Mouse (Mus musculus) regulatory T cell (primary cell): ENCODE data around the gene Stoml2.

ENCODE experiments used
- in situ Hi-C: fragments of 300-600 bp; cut with MboI, MseI; formaldehyde crosslinking; loops from one replicate; pipeline ENCODE4 v1.15.1; 2025; ENCODE audit warnings: high pct_unique_total_duplicates

Stoml2 gene

DNA sequence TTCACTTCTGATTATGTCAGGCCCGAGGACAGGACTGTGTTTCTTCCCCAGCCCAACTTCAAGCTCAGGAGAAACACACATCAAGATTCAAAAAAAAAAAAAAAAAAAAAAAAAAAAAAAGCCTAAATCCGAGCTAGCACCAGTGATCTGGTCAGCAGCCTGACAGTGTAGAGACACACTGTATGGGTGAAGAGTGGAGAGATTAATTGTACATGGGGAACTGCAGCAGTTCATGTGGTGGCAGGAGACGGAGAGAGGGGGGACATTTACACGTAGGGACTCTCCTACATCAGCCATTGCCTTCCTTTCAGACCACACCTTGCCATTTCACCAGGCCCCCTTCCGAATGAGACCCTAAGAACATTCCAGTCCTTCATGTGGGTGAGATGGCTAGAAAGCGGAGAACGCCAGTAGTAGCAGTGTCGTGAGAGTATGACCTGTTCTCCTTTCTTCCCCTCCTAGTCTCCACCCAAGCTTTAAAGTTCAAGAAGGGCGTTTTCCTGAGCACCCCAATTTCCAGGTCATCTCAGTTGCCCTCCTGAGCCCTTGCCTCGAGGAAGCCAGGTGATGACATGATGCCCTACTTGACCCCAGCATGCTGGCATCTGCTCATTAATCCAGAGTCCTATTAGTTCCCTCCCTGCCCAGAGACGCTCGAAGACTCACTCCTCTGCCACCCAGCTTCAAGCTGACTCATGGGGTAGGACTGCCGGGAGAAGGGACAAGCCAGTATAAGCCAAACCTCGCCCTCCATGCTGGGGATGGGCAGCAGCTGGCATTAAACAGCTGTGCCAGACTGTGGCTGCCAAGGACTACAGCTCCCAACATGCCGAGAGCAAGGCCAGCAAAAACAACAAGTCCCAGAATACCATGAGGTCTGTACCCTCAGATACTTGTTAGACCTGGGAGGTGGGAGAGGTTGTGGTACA is 7.3 kb upstream of the Stoml2 start:
- in situ Hi-C loops = loop anchor here (25.0 kb wide), 2 partner anchors 923 to 1477 kb away; partner anchors contain the start of genes Dnaic1, Fam219a and Glipr2

DNA sequence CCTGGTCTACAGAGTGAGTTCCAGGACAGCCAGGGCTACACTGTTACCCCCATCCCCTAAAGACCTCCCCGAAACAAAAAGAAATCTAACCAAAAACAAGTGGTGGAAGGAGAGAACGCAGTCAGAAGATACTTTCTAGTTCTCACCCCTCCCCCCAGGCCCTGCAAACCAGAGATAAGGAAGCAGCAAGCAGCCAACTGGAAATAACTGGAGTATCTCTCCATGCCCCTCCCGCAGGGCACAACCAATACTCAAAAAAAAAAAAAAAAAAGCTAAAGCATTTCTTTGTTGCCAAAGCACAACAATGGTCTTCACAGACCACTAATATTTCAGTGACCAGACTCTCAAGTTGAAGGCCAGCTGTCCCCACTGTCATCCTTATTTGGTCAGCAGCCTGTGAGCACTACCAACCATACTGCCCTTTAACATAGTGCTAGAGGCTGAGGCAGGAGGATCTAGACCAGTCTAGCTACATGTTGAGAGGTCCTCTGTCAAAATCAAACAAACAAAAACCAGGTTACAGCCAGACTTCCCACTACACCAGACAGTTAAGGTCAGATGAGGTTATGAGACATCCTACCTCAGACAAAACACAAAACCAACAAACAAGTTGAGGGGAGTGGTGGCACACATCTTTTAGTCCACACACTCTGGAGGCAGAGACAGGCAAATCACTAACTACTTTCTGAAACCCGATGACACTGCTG is 6.5 kb upstream of the Stoml2 start:
- in situ Hi-C loops = loop anchor here (25.0 kb wide), 2 partner anchors 924 to 1476 kb away; partner anchors contain the start of genes Dnaic1, Fam219a and Glipr2

DNA sequence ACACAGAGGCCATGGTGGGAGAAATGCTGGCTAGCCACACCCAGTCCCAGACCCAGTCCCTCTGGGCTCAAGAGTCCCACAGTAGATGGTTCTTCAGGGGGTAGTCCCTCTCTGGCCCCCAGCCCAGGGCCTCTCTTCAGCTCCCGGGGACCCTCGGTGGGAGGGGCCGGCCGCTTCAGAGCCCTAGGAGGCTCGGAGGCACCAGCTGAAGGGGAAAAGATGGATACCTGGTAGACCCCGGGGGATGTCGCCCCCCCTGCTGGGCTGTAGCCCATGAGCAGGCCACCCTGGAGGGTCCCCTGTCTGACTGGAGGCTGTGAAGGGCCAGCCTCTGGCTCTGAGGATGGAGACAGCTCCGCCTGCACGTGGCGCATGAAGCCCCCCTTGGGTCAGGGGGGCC is 4.8 kb upstream of the Stoml2 start:
- in situ Hi-C loops = loop anchor here (25.0 kb wide), 2 partner anchors 926 to 1474 kb away; partner anchors contain the start of genes Dnaic1, Fam219a and Glipr2

DNA sequence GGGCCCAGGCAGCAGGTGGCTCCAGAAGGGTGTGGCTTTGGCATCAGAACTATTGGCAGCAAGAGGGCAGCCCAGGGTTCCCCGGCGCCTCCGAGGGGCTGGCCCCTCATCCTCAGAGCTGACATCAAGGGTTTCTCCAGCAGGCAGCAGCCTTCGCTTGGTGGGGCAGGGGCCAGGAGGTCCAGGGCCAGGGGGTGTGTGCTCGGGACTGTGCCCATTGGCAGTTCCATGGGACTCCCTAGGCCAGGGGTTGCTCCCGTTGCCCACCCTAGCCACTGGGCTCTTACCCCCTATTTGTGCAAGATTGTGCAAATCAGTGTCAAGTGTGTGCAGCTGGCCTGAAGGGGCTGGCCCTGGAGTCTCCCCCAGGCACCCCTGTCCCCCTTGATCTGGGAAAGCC is 4.3 kb upstream of the Stoml2 start:
- in situ Hi-C loops = loop anchor here (25.0 kb wide), 2 partner anchors 926 to 1474 kb away; partner anchors contain the start of genes Dnaic1, Fam219a and Glipr2

DNA sequence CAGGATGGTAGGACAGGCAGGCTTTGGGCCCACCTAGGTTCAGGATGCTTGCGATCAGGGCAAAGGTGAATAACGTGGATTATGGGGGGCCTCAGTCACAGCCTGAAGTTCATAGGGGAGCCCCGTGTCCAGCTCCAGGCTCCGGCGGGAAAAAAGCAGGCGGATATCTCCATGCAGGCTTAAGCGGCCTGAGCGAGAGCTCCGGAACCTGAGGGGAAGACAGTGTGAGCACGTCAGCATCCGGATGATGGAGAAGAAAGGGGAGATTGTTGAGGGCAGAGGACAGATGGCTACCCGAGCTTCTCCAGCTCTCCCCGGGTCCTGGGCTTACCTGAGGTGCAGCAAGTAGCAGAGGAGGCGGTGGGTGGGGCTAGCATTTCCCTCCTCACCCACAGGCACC is 2.0 kb upstream of the Stoml2 start:
- in situ Hi-C loops = loop anchor here (25.0 kb wide), 2 partner anchors 929 to 1471 kb away; partner anchors contain the start of genes Dnaic1, Fam219a and Glipr2

DNA sequence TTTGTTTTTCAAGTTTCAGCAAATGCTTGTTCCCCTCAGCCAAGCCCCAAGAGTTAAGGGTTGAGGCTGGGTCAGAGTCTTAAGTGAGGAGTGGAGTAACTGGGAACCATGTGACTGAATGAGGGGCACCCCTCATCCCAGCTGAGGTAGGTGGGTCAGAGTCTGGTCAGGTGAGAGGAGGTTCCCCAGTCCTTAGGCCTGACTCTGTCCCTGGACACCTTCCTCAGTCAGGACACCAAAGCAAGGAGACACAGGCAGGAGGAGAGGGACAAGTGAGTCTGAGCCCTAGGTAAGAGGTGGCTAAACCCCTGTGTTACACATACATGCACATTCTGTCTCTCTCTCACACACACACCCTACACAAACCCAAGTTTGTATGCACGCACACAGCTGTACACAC is 991 bp upstream of the Stoml2 start:
- in situ Hi-C loops = loop anchor here (25.0 kb wide), 2 partner anchors 930 to 1470 kb away; partner anchors contain the start of genes Dnaic1, Fam219a and Glipr2

DNA sequence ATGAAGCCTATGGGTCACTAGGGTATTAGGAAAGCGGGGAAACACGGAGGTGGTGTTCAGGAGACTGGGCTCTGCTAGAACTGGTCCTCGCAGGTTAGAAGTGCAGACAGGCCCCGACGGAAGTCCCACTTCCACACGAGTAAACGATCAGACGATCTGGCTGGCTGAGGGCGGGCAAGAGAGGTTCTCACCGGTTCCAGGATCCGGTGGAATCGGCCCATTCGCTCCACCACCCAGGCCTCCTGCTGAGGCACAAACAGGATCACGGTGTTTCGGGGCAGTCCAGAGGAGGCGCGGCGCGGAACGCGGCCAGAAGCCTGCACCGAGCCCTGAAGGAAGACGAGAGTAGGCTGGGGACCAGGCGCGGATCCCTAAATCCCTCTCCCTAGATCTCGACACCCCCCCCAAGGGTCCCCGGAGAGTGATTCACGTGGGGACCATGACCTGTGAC is 705 bp downstream of the Stoml2 start:
- in situ Hi-C loops = loop anchor here (25.0 kb wide), 2 partner anchors 931 to 1469 kb away; partner anchors contain the start of genes Dnaic1, Fam219a and Glipr2

DNA sequence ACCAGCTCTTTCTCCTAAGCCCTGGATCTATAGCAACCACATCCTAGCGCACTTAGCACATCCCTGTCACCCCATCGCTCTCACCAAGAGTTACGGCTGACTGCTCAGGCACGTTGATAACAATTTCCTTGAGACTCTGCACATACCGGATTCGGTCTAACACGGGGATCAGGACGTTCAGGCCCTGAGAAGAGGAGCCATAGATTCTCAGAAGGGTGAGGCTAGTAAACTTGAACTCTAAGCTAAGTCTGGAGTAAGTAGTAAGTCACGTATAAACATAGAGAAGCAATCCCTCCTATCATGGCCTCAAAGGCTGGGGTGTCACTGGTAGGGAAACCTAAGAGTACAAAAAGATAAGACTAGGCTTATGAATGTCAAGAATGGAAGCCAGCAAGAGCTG is 1.2 kb downstream of the Stoml2 start:
- in situ Hi-C loops = loop anchor here (25.0 kb wide), 2 partner anchors 932 to 1468 kb away; partner anchors contain the start of genes Dnaic1, Fam219a and Glipr2

DNA sequence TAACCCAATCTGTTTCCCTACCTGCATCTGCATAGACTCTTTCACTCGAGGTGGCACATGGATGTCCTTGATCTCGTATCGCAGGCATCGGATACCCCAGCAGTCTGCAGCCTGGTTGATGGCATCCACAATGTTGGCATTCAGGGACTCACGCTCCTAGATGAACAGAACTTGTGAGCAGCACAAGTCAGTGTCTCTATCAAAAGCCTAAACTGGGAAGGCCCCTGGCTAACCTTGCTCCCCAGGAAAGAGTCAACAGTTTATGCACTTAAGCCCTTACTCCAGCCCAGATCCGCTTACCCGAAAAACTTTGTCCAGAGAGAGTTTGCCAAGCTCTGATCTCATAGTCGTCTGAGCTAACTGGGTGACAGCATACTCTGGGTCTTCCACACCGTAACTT is 1.8 kb downstream of the Stoml2 start:
- in situ Hi-C loops = loop anchor here (5.0 to 25.0 kb wide), 3 partner anchors 533 to 1467 kb away; partner anchors contain the start of genes Creb3, Dnaic1, Fam219a and Glipr2

DNA sequence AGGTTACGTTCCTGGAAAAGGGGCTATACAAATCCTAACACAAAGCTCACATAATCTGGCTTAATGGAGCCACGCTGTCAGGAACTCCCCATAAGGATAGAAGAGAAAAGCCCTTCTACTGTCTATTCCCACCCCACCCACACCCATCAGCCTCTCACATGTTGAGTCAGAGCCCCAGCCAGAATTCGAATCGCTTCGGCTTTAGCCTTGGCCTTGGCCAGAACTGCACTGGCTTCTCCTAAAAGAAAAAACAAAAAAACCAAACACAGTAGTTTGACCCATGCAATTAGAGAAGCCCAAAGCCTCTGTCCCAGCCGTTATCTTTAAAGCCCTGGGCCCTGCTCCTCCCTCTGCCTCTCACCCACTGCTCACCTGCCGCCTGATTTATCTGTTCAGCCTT is 2.4 kb downstream of the Stoml2 start:
- in situ Hi-C loops = loop anchor here (5.0 to 25.0 kb wide), 3 partner anchors 533 to 1467 kb away; partner anchors contain the start of genes Creb3, Dnaic1, Fam219a and Glipr2

DNA sequence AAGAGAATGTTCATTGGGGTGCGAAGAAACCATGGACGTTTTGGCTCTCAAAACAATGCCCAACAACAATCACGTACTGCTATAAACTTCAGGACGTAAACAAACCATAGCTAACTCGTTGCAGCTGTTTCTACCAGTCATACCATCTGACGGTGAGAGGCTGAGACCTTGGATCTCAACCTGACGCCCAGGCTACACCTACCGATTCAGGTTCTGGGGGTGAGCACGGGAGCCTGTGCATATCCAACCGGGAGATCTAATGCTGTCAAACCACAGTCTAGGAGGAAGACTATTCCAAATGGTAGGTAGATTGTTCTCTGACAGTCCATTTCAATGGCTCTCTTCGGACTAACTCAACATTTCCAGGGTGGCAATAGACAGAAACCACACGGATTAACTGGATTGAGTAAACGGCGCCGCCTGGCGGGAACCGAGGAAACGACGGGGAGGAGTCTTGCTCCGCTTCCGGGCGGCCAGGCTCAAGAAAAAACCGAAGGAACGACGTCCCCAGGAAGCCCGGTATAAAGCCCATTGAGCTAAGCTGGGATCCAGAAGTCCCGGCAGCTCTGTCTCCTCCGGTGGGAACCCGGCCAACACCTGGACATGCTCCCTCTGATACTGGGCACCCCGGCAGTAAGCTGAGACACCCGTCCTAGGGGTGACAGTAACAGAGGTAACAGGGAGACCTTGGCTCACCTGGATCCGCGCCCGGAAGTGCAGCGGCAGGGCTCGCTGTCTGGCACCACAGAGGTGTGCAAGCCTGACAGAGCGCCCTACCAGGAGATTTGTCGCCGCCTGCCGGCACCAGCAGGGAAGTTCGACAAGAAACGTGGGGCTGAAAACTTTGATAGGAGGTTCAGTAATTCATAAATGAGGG is 6.2 kb downstream of the Stoml2 start, which contains the start of gene Pigo:
Pigo (minus strand) TSS at position 736 of the 877 bp plus-strand sequence.
- in situ Hi-C loops = loop anchor here (5.0 to 25.0 kb wide), 3 partner anchors 537 to 1463 kb away; partner anchors contain the start of genes Creb3, Dnaic1, Fam219a and Glipr2

DNA sequence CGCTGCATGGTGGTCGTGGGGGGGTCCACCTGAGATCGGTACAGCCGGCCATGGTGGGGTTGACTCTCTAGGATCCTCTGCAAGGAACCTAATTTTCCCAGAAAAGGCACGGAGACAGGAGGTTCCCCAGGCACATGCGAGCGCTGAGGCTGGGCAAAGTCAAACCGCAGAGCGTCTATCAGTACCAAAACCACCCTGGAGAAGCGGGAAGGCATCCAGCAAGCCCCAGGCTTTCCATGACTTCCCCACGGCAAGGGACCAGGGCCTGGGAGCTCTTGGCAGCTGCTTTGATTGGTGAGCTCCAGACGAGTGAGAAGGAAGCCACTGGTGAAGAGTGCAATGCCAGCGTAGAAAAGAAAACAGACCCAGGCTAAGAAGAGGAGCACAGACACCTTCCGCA is 6.8 kb downstream of the Stoml2 start:
- in situ Hi-C loops = loop anchor here (5.0 to 25.0 kb wide), 4 partner anchors 538 to 1737 kb away; partner anchors contain the start of genes Creb3, Dnaic1, Fam219a and Glipr2

DNA sequence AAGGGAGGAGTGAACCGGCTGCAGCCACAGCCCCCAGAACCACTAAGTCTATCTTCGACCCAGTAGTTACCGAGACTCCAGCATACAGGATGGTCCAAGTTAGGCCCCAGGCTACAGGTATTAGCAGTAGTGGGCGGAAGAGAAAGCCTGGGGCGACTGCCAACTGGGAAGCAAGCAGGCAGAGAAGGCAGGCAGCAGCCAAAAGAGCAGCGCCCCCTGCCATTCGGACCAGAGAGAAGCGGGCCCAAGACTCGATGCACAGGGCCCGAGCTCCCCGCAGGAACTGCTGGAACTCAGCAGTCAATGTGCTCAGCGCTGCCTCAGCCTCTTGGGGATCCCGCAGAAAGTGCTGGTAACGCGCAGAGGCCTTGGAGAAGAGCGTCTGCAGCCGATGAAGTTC is 10.2 kb downstream of the Stoml2 start:
- in situ Hi-C loops = loop anchor here (25.0 kb wide), 1 partner anchor 1734 kb away; the partner anchor contains the start of gene Ubap2

DNA sequence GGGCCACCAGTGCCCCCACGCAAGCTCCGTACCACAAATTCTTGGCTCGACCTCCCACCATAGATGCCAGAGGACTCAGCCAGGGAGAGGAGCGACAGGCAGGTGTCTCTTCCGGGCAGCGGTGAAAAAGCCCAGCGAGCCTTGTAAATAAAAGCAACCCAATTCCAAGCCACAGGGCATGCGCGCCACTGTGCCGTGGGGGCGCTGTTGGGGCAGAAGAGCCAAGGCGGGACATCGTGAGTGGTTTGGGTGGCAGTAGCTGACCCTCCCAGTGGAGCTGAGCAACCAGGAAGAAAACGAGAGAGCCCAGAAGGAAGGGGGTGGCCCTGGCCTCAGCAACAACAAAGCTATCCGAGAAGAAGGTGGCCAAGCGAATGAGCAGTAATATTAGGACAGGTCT is 10.6 kb downstream of the Stoml2 start:
- in situ Hi-C loops = loop anchor here (25.0 kb wide), 1 partner anchor 1734 kb away; the partner anchor contains the start of gene Ubap2

DNA sequence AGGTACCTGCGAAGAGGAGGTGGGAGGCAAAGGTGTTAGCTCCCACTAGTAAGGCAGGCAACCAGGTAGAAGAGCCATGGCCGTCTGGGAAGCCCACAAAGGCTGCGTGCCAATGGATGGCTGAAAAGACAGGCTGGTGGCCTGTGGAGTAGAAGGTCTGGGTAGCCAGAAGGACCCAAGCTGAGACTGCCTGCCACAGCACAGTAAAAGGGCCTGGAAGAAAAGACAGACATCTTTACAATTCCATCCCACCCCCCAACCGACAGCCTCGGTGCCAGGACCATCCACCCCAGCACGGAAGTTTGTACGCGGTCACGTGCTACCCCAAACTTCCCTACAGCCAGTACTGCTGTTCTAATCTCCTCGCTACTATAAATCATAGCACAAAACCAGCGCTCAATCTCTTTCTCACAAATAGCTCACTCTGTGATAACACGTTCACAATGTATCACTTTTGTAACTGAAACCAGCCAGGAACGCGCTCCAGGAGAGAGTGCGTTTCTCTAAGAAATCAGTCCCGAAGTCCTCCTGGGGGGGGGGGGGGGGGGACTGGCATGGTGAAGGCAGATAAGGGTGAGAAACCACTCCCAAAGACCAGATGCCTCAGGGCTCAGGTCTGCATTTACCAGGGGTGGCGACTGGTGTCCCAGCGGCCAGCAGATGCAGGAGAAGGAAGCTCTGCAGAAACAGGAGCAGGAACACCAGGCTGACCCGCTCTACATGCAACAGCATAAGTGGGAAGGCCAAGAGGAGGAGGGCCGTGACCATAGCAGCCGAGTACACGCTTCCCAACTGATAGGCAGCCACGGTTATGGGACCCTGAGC is 11.7 kb downstream of the Stoml2 start:
- in situ Hi-C loops = loop anchor here (25.0 kb wide), 1 partner anchor 1733 kb away; the partner anchor contains the start of gene Ubap2

DNA sequence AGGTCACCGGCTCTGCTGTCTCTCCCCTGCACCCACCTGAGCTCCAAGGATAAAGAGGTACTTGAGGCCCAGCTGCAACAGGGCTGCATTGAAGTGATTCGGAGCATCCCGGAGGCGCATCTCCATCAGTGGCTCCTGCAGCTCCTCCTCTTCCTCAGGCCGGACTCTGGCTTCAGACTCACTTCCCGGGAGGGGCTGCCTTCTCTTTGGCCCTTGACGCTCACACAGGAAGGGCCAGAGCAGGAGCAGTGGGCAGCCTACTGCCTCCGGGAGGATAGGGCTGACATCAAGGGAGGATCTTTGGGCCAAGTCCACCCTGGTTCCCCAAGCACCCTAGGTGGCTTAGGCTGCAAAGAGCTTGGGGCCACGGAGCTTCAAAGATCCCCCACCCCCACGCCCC is 12.3 kb downstream of the Stoml2 start:
- in situ Hi-C loops = loop anchor here (25.0 kb wide), 1 partner anchor 1732 kb away; the partner anchor contains the start of gene Ubap2

DNA sequence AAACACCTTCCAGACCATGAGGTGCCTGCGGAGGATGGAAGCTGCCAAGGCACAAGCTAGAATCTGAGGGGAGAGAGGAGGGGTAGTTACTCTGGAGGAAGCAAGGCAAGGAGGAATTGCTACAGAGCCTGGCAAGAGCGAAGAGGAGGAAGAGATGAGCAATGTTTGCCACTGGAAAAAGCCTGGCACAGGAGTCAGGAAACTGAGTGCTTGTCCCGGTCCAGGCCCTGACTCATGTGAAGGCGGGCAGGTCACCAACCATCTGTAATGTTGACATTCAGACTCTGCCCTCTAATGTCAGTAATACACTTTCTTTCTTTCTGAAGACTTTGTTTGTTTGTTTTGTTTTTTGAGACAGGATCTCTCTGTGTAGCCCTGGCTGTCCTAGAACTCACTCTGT is 13.4 kb downstream of the Stoml2 start:
- in situ Hi-C loops = loop anchor here (25.0 kb wide), 1 partner anchor 1731 kb away; the partner anchor contains the start of gene Ubap2

DNA sequence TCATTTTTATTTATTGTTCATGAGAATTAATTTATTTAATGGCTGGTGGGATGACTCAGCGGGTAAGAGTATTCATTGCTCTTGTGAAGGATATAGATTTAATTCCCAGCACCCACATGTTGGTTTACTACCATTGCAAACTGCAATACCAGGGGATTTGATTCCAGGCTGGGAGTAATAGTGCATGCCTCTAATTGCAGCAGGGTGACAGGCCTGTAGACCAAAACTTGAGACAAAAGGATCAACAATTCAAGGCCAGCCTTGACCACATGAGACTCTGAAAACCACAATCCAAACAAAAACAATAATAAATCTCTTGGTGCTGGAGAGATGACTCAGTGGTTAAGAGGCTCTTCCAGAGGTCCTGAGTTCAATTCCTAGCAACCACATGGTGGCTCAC is 19.4 kb downstream of the Stoml2 start:
- in situ Hi-C loops = loop anchor here (25.0 kb wide), 1 partner anchor 1725 kb away; the partner anchor contains the start of gene Ubap2
